Mouse (Mus musculus): Measurements from ENCODE around the gene Gm17428. TPM values are rescaled to one million over a fixed set of nuclear protein-coding genes. Genes with fewer than 3 reads are reported as not detected.

Gm17428 gene
- polyA plus RNA-seq, 1 experiment from 2014 or later, result not detected

DNA sequence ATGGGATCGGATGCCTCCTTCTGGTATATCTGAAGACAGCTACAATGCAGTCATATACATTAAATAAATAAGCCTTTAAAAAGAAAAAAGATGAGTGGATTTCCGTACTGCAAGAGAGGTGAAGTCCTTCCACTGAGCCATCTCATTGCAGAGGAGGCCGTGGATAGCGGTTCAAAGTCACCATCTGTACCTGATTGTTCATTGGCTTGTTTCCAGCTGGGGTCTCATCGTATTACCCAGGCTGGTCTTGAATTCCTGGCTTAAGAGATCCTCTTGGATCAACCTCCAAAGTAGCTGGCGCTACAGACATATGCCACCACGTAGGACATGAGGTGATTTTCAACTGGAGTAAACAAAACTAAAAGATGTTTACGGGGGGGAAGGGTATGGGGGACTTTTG lies 29.2 kb downstream of the Gm17428 start:
- no peaks in the 10 kb centered on the region for H3K36me3 ChIP-seq (ENCODE audit: control insufficient read depth, insufficient read depth, low read length)
- no peaks in the 10 kb centered on the region for H3K4me1 ChIP-seq (replicated peaks; ENCODE audit: control insufficient read depth, insufficient read depth)
- 83% methylated on average over 8 of the region's 8 CpGs for WGBS
- no peaks in the 10 kb centered on the region for H3K27me3 ChIP-seq (ENCODE audit: control insufficient read depth, insufficient read depth, low read length)
- no peak overlapping the region for H3K9ac ChIP-seq (ENCODE audit: low read length)
- H3K4me2 ChIP-seq (replicated peaks; ENCODE audit: low read depth), result no peak overlapping the region
- H3K27ac ChIP-seq (replicated peaks), result no peak overlapping the region
- no peak for TF ChIP-seq EP300 (optimal IDR thresholded peaks at IDR 0.05)
- TF ChIP-seq CTCF (IDR thresholded peaks at IDR 0.05; ENCODE audit: low read depth), result no peak
- DNase-seq (ENCODE audit: low spot score), result no peak
- no peak overlapping the region for H3K4me3 ChIP-seq (ENCODE audit: low read depth, low read length)
- ATAC-seq (ENCODE audit: low FRiP score, low TSS enrichment), result no peak
- no peaks in the 10 kb centered on the region for H3K9me3 ChIP-seq (ENCODE audit: control insufficient read depth, low read length)

DNA sequence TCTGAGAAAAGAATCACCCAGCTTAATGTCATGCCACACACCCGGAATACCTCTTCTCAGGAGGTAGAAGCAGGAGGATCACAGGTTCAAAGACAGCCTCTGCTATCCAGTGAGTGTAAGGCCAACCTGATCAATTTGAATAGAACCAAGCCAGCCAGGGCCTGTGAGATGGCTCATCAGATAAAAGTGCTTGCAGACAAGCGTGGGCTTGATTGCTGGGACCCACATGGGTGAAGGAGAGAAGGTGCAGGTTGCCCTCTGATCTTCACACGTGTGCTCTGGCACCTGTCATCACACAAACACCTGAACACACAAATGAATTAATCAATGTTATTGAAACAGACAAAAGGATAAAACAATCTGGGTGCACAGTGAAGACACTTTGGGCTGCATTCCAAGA lies 29.8 kb downstream of the Gm17428 start:
- no peak for ATAC-seq (ENCODE audit: low FRiP score, low TSS enrichment)
- no peak overlapping the region for H3K9ac ChIP-seq (ENCODE audit: low read length)
- no peak overlapping the region for H3K4me2 ChIP-seq (replicated peaks; ENCODE audit: low read depth)
- no peak for DNase-seq (ENCODE audit: low spot score)
- 52% methylated on average over 3 of the region's 3 CpGs for WGBS
- no peaks in the 10 kb centered on the region for H3K9me3 ChIP-seq (ENCODE audit: control insufficient read depth, low read length)
- H3K27me3 ChIP-seq (ENCODE audit: control insufficient read depth, insufficient read depth, low read length), result no peaks in the 10 kb centered on the region
- no peaks in the 10 kb centered on the region for H3K36me3 ChIP-seq (ENCODE audit: control insufficient read depth, insufficient read depth, low read length)
- TF ChIP-seq EP300 (optimal IDR thresholded peaks at IDR 0.05), result no peak
- no peak for TF ChIP-seq CTCF (IDR thresholded peaks at IDR 0.05; ENCODE audit: low read depth)
- H3K4me3 ChIP-seq (ENCODE audit: low read depth, low read length), result no peak overlapping the region
- no peaks in the 10 kb centered on the region for H3K4me1 ChIP-seq (replicated peaks; ENCODE audit: control insufficient read depth, insufficient read depth)
- no peak overlapping the region for H3K27ac ChIP-seq (replicated peaks)

DNA sequence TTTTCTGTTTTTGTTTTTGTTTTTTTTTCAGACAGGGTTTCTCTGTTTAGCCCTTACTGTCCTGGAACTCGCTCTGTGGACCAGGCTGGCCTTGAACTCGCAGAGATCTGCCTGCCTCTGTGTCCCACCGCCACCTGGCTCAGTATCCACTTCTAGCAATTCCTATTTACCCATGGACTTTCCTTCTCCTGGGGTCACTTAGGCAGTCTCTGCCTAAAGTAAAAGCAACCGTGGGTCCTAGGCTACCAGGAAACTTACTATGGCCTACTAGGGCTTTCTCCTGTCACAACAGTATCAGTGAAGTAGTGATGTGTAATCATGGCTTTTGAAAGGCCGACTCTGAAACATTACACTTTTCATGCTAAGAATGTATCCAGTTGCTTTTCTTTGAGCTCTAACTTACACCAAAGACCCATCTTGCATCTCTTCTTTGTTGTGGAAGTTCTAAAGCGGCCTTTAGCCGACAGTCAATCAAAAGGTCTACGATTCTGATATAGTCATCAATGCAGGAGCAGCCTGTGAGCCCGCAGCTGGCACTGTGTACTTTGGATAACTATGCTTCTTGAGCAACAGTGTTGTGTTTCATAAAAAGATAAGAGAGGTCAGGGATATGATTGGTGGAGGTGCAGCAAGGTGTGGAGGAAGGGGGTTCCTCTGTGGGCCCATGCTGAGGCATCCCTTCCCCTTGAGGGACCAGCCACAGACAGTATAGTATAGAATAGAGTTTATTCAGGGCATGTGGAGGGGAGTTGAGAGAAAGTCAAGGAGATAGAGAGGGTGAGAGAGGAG lies 30.6 kb downstream of the Gm17428 start:
- H3K4me2 ChIP-seq (replicated peaks; ENCODE audit: low read depth), result no peak overlapping the region
- H3K4me1 ChIP-seq (replicated peaks; ENCODE audit: control insufficient read depth, insufficient read depth), result no peaks in the 10 kb centered on the region
- 82% methylated on average over 9 of the region's 9 CpGs for WGBS
- no peaks in the 10 kb centered on the region for H3K27me3 ChIP-seq (ENCODE audit: control insufficient read depth, insufficient read depth, low read length)
- H3K36me3 ChIP-seq (ENCODE audit: control insufficient read depth, insufficient read depth, low read length), result no peaks in the 10 kb centered on the region
- no peak overlapping the region for H3K27ac ChIP-seq (replicated peaks)
- no peak overlapping the region for H3K4me3 ChIP-seq (ENCODE audit: low read depth, low read length)
- DNase-seq (ENCODE audit: low spot score), result no peak
- no peaks in the 10 kb centered on the region for H3K9me3 ChIP-seq (ENCODE audit: control insufficient read depth, low read length)
- no peak for ATAC-seq (ENCODE audit: low FRiP score, low TSS enrichment)
- no peak overlapping the region for H3K9ac ChIP-seq (ENCODE audit: low read length)
- TF ChIP-seq CTCF (IDR thresholded peaks at IDR 0.05; ENCODE audit: low read depth) (no peak), EP300 (optimal IDR thresholded peaks at IDR 0.05) (no peak)

DNA sequence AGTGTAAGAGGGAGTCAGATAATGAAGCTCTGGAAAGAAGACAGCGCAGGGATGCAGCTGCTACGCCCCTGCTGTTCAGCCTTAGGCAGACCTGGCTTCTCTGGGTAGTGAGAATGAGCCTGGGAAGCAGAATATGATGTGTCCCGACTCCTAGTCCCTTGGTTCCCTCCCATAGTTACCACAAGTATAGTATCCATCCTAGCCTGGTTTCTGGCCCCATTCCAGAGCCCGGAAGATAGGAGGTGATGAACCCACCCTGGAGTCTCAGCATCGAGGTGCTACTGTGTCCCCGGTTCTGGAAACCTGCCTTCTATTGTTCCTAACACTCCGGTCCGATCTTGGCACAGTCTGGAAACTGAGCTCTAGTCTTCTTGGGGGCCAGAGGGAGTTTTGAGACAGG lies 31.7 kb downstream of the Gm17428 start:
- DNase-seq (ENCODE audit: low spot score) (no peak), ATAC-seq (ENCODE audit: low FRiP score, low TSS enrichment) (no peak)
- H3K27me3 ChIP-seq (ENCODE audit: control insufficient read depth, insufficient read depth, low read length), result no peaks in the 10 kb centered on the region
- no peak overlapping the region for H3K4me2 ChIP-seq (replicated peaks; ENCODE audit: low read depth)
- H3K9me3 ChIP-seq (ENCODE audit: control insufficient read depth, low read length), result no peaks in the 10 kb centered on the region
- WGBS, result 83% methylated on average over 8 of the region's 8 CpGs
- H3K4me1 ChIP-seq (replicated peaks; ENCODE audit: control insufficient read depth, insufficient read depth), result no peaks in the 10 kb centered on the region
- no peak for TF ChIP-seq CTCF (IDR thresholded peaks at IDR 0.05; ENCODE audit: low read depth)
- no peak for TF ChIP-seq EP300 (optimal IDR thresholded peaks at IDR 0.05)
- no peak overlapping the region for H3K4me3 ChIP-seq (ENCODE audit: low read depth, low read length)
- no peak overlapping the region for H3K27ac ChIP-seq (replicated peaks)
- H3K36me3 ChIP-seq (ENCODE audit: control insufficient read depth, insufficient read depth, low read length), result no peaks in the 10 kb centered on the region
- H3K9ac ChIP-seq (ENCODE audit: low read length), result no peak overlapping the region

DNA sequence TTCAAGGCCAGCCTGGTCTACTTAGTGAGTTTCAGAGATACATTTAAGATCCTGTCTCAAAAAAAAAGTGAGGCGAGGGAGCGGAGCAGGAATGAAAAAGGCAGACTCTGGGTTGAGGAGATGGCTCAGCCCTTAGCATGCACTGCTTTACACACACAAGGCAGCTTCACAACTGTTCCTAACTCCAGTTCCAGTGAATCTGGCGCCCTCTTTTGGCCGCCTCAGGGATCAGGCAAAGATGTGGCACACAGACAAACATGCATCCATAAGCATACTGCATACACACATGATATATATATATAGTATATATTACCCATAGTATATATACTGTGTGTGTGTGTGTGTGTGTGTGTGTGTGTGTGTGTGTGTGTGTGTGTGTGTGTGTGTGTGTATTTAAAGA lies 34.4 kb downstream of the Gm17428 start:
- H3K9ac ChIP-seq (ENCODE audit: low read length), result no peak overlapping the region
- no peaks in the 10 kb centered on the region for H3K9me3 ChIP-seq (ENCODE audit: control insufficient read depth, low read length)
- H3K27ac ChIP-seq (replicated peaks), result no peak overlapping the region
- DNase-seq (ENCODE audit: low spot score) (no peak), ATAC-seq (ENCODE audit: low FRiP score, low TSS enrichment) (no peak)
- H3K27me3 ChIP-seq (ENCODE audit: control insufficient read depth, insufficient read depth, low read length), result no peaks in the 10 kb centered on the region
- H3K4me2 ChIP-seq (replicated peaks; ENCODE audit: low read depth), result no peak overlapping the region
- H3K4me1 ChIP-seq (replicated peaks; ENCODE audit: control insufficient read depth, insufficient read depth), result no peaks in the 10 kb centered on the region
- 62% methylated on average over 4 of the region's 4 CpGs for WGBS
- H3K4me3 ChIP-seq (ENCODE audit: low read depth, low read length), result no peak overlapping the region
- H3K36me3 ChIP-seq (ENCODE audit: control insufficient read depth, insufficient read depth, low read length), result no peaks in the 10 kb centered on the region
- no peak for TF ChIP-seq EP300 (optimal IDR thresholded peaks at IDR 0.05)
- peak; percentile 51 for TF ChIP-seq CTCF (IDR thresholded peaks at IDR 0.05; ENCODE audit: low read depth)

DNA sequence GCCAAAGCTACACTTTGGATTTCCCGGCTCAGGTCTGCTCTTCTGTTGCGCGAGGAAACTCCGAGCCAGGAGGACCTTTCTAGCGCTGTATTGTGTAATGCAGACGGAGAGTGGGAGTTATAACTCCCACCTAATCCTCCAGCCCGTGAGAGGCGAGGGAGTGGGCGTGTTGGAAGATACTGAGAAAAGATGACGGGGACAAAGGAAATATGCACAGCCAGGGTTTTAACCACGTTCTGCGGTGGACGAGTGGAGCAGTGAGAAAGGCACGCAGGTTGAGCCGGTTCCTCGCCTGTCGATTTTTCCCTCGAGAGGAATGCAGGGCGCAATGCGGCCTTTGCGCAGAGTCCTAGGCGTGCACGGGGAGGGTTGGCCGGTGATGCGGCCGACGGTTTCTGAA lies 37.9 kb downstream of the Gm17428 start:
- no peaks in the 10 kb centered on the region for H3K27me3 ChIP-seq (ENCODE audit: control insufficient read depth, insufficient read depth, low read length)
- TF ChIP-seq EP300 (optimal IDR thresholded peaks at IDR 0.05), result no peak
- no peak for TF ChIP-seq CTCF (IDR thresholded peaks at IDR 0.05; ENCODE audit: low read depth)
- H3K27ac ChIP-seq (replicated peaks), result peak overlapping the region; percentile 94
- WGBS, result under 1% methylated on average over 27 of the region's 27 CpGs
- H3K9ac ChIP-seq (ENCODE audit: low read length), result peak overlapping the region; percentile 70
- no peak for DNase-seq (ENCODE audit: low spot score)
- H3K9me3 ChIP-seq (ENCODE audit: control insufficient read depth, low read length), result no peaks in the 10 kb centered on the region
- ATAC-seq (ENCODE audit: low FRiP score, low TSS enrichment), result peak; percentile 58; the same call in 1 of the 2 replicates
- no peaks in the 10 kb centered on the region for H3K4me1 ChIP-seq (replicated peaks; ENCODE audit: control insufficient read depth, insufficient read depth)
- H3K4me2 ChIP-seq (replicated peaks; ENCODE audit: low read depth), result peak overlapping the region; percentile 71
- no peaks in the 10 kb centered on the region; the same call in 1 of the 2 replicates for H3K36me3 ChIP-seq (ENCODE audit: control insufficient read depth, insufficient read depth, low read length)
- H3K4me3 ChIP-seq (ENCODE audit: low read depth, low read length), result peak overlapping the region; percentile 45
